Mouse (Mus musculus) hindbrain, embryonic 12.5 days (tissue): ENCODE measurements around the gene Fam185a. TPM values are rescaled to one million over a fixed set of nuclear protein-coding genes. Genes with fewer than 3 reads are reported as not detected.

ENCODE experiments used
- ATAC-seq: fragments of 200-750 bp; cut with Nextera tagmentation; 2 replicates; pipeline ENCODE4 v1.8.0; 2017; ENCODE audit warnings: moderate TSS enrichment; ENCODE audit not compliant: low FRiP score
- H3K27ac ChIP-seq: fragments of 300-500 bp; sonication (generic); 2 replicates; pipeline ENCODE4 v1.5.1; 2016; ENCODE audit warnings: mild to moderate bottlenecking
- H3K27me3 ChIP-seq: fragments of 300-500 bp; sonication (generic); 2 replicates; pipeline ENCODE4 v1.6.1; 2016; ENCODE audit warnings: mild to moderate bottlenecking
- H3K36me3 ChIP-seq: fragments of 300-500 bp; sonication (generic); 2 replicates; pipeline ENCODE4 v1.6.1; 2016; ENCODE audit warnings: mild to moderate bottlenecking
- H3K4me1 ChIP-seq: fragments of 300-500 bp; sonication (generic); 2 replicates; pipeline ENCODE4 v1.6.1; 2016
- H3K4me2 ChIP-seq: fragments of 300-500 bp; sonication (generic); replicated peaks from 2 replicates; pipeline ENCODE4 v1.6.1; 2016; ENCODE audit warnings: mild to moderate bottlenecking
- H3K4me3 ChIP-seq: fragments of 300-500 bp; sonication (generic); 2 replicates; pipeline ENCODE4 v1.5.1; 2016; ENCODE audit warnings: mild to moderate bottlenecking
- H3K9ac ChIP-seq: fragments of 300-500 bp; sonication (generic); 2 replicates; pipeline ENCODE4 v1.6.1; 2016; ENCODE audit warnings: mild to moderate bottlenecking, moderate library complexity
- H3K9me3 ChIP-seq: fragments of 300-500 bp; sonication (generic); replicated peaks from 2 replicates; pipeline ENCODE4 v1.6.1; 2016; ENCODE audit warnings: mild to moderate bottlenecking
- WGBS: fragments of 180-500 bp; shearing (Covaris S2); methylation state at CpG from one replicate; pipeline ENCODE4 v1.1.7; 2016; 5-methylcytosine and 5-hydroxymethylcytosine counted together
- polyA plus RNA-seq: library from polyadenylated mRNA; unstranded; fragments of >200 nt; fragmentation: Nextera tagmentation; extraction: Ambion mirVana; gene quantifications from 2 replicates; pipeline ENCODE4 v1.2.1, GENCODE M21; 2016

Gene Fam185a
- polyA plus RNA-seq, 1 experiment from 2014 or later: 5.4 TPM

DNA sequence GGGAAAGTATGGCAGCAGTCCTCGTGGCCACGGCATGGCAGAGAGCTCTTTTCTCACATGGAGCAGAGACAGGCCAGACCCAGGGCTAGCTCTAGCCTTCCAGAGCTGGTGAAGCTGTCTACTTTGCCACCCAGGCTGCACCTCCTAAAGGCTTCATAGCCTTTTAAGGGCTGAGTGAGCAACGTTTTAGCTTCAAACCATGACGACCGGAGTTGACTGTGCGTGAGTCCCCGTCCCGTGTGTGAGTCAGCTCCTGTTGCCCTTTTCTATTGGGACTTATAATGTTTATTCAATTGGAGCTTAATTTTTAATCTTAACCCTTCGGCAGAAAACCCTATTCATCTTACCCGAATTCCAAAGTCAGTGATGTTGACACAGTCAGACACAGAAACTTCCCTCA is 75.4 kb downstream of the Fam185a start:
- 81% methylated on average over 10 of the region's 10 CpGs for WGBS

GRCm38 (mm10) chr5:21500941-21501340 is 76.2 kb downstream of the Fam185a start:
- H3K27me3 ChIP-seq: no peaks in the 10 kb centered on the region
- ATAC-seq: no peak
- H3K4me2 ChIP-seq: no peak overlapping the region
- no peak overlapping the region for H3K4me3 ChIP-seq
- no peaks in the 10 kb centered on the region for H3K9me3 ChIP-seq
- no peaks in the 10 kb centered on the region for H3K36me3 ChIP-seq
- 87% methylated on average over 2 of the region's 2 CpGs for WGBS
- H3K4me1 ChIP-seq: no peaks in the 10 kb centered on the region; the same call in 1 of the 2 replicates
- H3K27ac ChIP-seq: no peak overlapping the region
- H3K9ac ChIP-seq: no peak overlapping the region

More for the DNA sequence above, 75.4 kb downstream of the Fam185a start:
- Histone ChIP-seq H3K9ac (no peak overlapping the region), H3K27me3 (no peaks in the 10 kb centered on the region), H3K4me1 (no peaks in the 10 kb centered on the region; the same call in 1 of the 2 replicates), H3K36me3 (no peaks in the 10 kb centered on the region), H3K4me3 (no peak overlapping the region), H3K4me2 (no peak overlapping the region), H3K9me3 (no peaks in the 10 kb centered on the region), H3K27ac (no peak overlapping the region)
- ATAC-seq: no peak

DNA sequence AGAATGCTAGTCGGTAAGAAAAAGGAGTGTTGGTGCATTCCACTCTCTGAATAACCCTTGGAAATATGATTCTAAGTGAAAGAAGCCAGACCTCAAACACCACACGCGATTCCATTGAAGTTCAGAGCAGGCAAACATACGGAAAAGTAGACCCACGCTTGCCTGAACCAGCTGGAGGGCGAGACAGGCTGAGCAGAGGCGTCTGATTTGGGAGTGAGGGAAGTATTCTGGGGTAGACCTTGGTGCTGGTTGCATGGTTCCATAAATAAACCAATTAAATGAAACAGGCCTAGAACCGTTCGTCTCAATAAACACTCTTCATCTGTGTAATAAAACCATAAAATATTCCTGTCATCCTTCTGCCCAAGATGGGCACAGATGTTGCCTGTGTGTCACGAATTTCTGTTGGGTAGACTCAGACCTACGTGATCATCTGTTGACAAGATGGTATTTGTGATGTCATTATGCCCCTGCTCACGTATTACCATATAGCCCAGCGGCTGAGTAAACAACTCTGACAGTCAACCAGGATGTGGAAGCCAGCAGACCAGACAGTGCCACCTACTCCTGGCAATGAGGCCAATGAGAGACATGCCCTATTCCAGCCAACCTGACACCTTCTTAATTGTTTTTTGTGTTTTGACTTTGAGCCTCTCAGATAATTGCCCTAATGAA is 78.3 kb downstream of the Fam185a start:
- Histone ChIP-seq H3K9me3 (no peaks in the 10 kb centered on the region), H3K9ac (no peak overlapping the region), H3K4me2 (no peak overlapping the region), H3K36me3 (no peaks in the 10 kb centered on the region), H3K4me1 (no peaks in the 10 kb centered on the region), H3K27me3 (no peaks in the 10 kb centered on the region), H3K27ac (no peak overlapping the region), H3K4me3 (no peak overlapping the region)
- no peak for ATAC-seq
- 85% methylated on average over 13 of the region's 13 CpGs for WGBS

GRCm38 (mm10) chr5:21505159-21505558 is 80.4 kb downstream of the Fam185a start:
- Histone ChIP-seq H3K9ac (no peak overlapping the region), H3K4me2 (no peak overlapping the region), H3K27ac (no peak overlapping the region), H3K9me3 (no peaks in the 10 kb centered on the region), H3K36me3 (no peaks in the 10 kb centered on the region), H3K4me3 (no peak overlapping the region), H3K4me1 (no peaks in the 10 kb centered on the region), H3K27me3 (no peaks in the 10 kb centered on the region)
- ATAC-seq: no peak
- WGBS: 87% methylated on average over 8 of the region's 8 CpGs

GRCm38 (mm10) chr5:21506887-21507286 is 82.1 kb downstream of the Fam185a start:
- no peak for ATAC-seq
- 74% methylated on average over 1 of the region's 1 CpGs for WGBS

GRCm38 (mm10) chr5:21509801-21510200 is 85.0 kb downstream of the Fam185a start:
- no peak overlapping the region for H3K4me2 ChIP-seq
- no peaks in the 10 kb centered on the region for H3K4me1 ChIP-seq
- H3K27me3 ChIP-seq: no peaks in the 10 kb centered on the region
- H3K36me3 ChIP-seq: no peaks in the 10 kb centered on the region
- H3K9ac ChIP-seq: no peak overlapping the region
- 86% methylated on average over 4 of the region's 4 CpGs for WGBS
- no peak overlapping the region for H3K27ac ChIP-seq
- H3K4me3 ChIP-seq: no peak overlapping the region
- ATAC-seq: no peak
- no peaks in the 10 kb centered on the region for H3K9me3 ChIP-seq

More at GRCm38 (mm10) chr5:21506887-21507286, 82.1 kb downstream of the Fam185a start:
- Histone ChIP-seq H3K27me3 (no peaks in the 10 kb centered on the region), H3K9me3 (no peaks in the 10 kb centered on the region), H3K9ac (no peak overlapping the region), H3K27ac (no peak overlapping the region), H3K4me2 (no peak overlapping the region), H3K36me3 (no peaks in the 10 kb centered on the region), H3K4me1 (no peaks in the 10 kb centered on the region), H3K4me3 (no peak overlapping the region)

- ATAC-seq: no peak
- H3K27ac ChIP-seq: no peak overlapping the region
Observed at GRCm38 (mm10) chr5:21513363-21513762, 88.6 kb downstream of the Fam185a start.

GRCm38 (mm10) chr5:21517562-21517961 is 92.8 kb downstream of the Fam185a start:
- WGBS: 90% methylated on average over 2 of the region's 2 CpGs

More at GRCm38 (mm10) chr5:21513363-21513762, 88.6 kb downstream of the Fam185a start:
- Histone ChIP-seq H3K36me3 (no peaks in the 10 kb centered on the region), H3K4me2 (no peak overlapping the region), H3K4me1 (no peaks in the 10 kb centered on the region), H3K27me3 (no peaks in the 10 kb centered on the region), H3K4me3 (no peak overlapping the region), H3K9me3 (no peaks in the 10 kb centered on the region), H3K9ac (no peak overlapping the region)
- 71% methylated on average over 10 of the region's 10 CpGs for WGBS

DNA sequence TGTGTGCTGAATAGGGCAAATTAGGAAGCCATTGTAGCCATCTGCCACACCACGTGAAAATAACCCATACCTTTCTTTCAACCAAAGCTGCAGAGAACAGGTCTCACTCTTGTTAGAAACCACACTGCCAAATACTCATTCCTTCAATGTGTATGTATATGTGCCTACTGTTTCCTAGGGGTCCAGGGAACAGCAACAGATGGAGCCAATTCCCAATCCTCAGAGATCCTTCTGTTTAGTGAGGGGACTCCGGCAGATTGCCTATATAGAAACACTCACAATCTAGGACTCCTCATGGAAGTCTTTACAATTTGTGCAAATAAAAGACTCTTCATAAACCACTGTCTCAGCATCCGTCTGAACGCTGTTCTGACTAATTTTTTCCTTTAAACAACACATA is 93.4 kb downstream of the Fam185a start:
- WGBS: 77% methylated on average over 4 of the region's 4 CpGs
- Histone ChIP-seq H3K9me3 (no peaks in the 10 kb centered on the region), H3K4me3 (no peak overlapping the region), H3K4me1 (no peaks in the 10 kb centered on the region), H3K27ac (no peak overlapping the region), H3K4me2 (no peak overlapping the region), H3K27me3 (no peaks in the 10 kb centered on the region), H3K36me3 (no peaks in the 10 kb centered on the region), H3K9ac (no peak overlapping the region)
- no peak for ATAC-seq

More at GRCm38 (mm10) chr5:21517562-21517961, 92.8 kb downstream of the Fam185a start:
- Histone ChIP-seq H3K4me1 (no peaks in the 10 kb centered on the region), H3K4me2 (no peak overlapping the region), H3K36me3 (no peaks in the 10 kb centered on the region), H3K4me3 (no peak overlapping the region), H3K27ac (no peak overlapping the region), H3K27me3 (no peaks in the 10 kb centered on the region), H3K9me3 (no peaks in the 10 kb centered on the region), H3K9ac (no peak overlapping the region)
- ATAC-seq: no peak

DNA sequence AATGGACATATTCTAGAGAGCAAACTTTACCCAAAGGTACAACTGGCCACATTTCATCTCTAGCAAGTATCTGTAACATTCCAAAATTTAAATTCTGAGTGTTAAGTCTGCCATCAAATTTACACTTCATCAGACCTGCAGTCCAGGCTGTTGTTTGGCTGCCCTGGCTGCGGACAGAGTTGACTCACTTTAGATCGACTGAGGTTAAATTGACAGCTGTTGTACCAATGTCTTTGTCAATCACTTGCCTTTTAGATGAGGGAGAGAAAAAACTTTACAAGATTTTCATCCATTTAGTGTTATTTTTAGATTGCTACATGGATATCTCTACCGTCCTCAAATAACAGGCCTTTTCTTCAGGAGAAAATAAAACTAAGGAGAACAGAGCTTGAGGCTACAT is 94.4 kb downstream of the Fam185a start:
- 82% methylated on average over 3 of the region's 3 CpGs for WGBS
- Histone ChIP-seq H3K27me3 (no peaks in the 10 kb centered on the region), H3K9me3 (no peaks in the 10 kb centered on the region), H3K4me3 (no peak overlapping the region), H3K36me3 (no peaks in the 10 kb centered on the region), H3K4me1 (no peaks in the 10 kb centered on the region), H3K27ac (no peak overlapping the region), H3K9ac (no peak overlapping the region), H3K4me2 (no peak overlapping the region)
- no peak for ATAC-seq

GRCm38 (mm10) chr5:21526835-21527485 is 102.2 kb downstream of the Fam185a start:
- peak; percentile 84 for ATAC-seq
- no peaks in the 10 kb centered on the region for H3K27me3 ChIP-seq
- 27% methylated on average over 11 of the region's 11 CpGs for whole genome bisulfite sequencing
- H3K9me3 ChIP-seq: no peaks in the 10 kb centered on the region
- H3K9ac ChIP-seq: no peak overlapping the region
- H3K4me3 ChIP-seq: no peak overlapping the region
- H3K4me1 ChIP-seq: peaks cover 7% of the 10 kb centered on the region; the same call in 1 of the 2 replicates
- no peaks in the 10 kb centered on the region for H3K36me3 ChIP-seq
- no peak overlapping the region for H3K4me2 ChIP-seq
- no peak overlapping the region for H3K27ac ChIP-seq

DNA sequence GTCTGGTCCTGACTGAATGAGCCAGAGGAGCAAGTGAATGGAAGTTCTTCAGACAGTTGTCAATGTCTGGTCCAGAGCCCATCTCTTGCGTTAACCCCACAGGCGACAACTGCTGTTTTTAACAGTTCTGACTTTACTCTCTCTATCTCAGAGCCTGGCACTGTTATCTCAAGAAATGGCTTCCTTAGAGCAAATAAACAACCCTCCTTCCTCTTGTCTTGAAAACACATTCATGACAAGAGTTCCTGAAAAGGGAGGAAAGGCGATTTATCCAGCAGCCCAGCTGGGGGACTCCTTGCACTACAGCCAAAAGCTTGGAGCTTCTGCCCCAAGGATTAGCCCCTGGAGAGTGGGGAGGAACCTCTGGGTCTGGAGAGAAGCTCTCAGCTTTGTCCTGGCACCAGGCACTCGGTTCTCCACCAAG is 102.7 kb downstream of the Fam185a start:
- no peak overlapping the region for H3K9ac ChIP-seq
- no peak overlapping the region for H3K27ac ChIP-seq
- H3K9me3 ChIP-seq: no peaks in the 10 kb centered on the region
- H3K4me2 ChIP-seq: no peak overlapping the region
- no peak overlapping the region for H3K4me3 ChIP-seq
- no peaks in the 10 kb centered on the region for H3K36me3 ChIP-seq
- peaks cover 7% of the 10 kb centered on the region; the same call in 1 of the 2 replicates for H3K4me1 ChIP-seq
- ATAC-seq: no peak
- WGBS: 41% methylated on average over 4 of the region's 4 CpGs
- no peaks in the 10 kb centered on the region for H3K27me3 ChIP-seq
